Mouse (Mus musculus) stomach, embryonic 15.5 days (tissue): Measurements from ENCODE around the gene Senp7. TPM values are rescaled to one million over a fixed set of nuclear protein-coding genes. Genes with fewer than 3 reads are reported as not detected.

ENCODE experiments used
- microRNA-seq: library from miRNA; unstranded; fragments of <30 nt; microRNA quantifications from one replicate; pipeline ENCODE4, GENCODE M21; 2016
- polyA plus RNA-seq: library from polyadenylated mRNA; unstranded; fragments of >200 nt; fragmentation: Nextera tagmentation; extraction: Ambion mirVana; gene quantifications from 2 replicates; pipeline ENCODE4 v1.2.1, GENCODE M21; 2015

Gene Senp7
- polyA plus RNA-seq, 1 experiment from 2014 or later: 28.5 TPM

Small RNA genes lying within 50 kb of the gene (microRNA-seq; reads per million reads assigned to microRNA genes)
- not detected for gene Gm24047

Other genes starting within 250 kb of the Senp7 start
- gene Nfkbiz, start 209.4 kb upstream of the Senp7 start, polyA plus RNA-seq: 8.1 and 9.4 TPM in 2 replicates
- gene Nxpe3, start 153.1 kb upstream of the Senp7 start, polyA plus RNA-seq: 0.74 and 0.88 TPM in 2 replicates
- gene Cep97, start 113.5 kb upstream of the Senp7 start, polyA plus RNA-seq: 7.1 and 7.5 TPM in 2 replicates
- 622 and 754 TPM in 2 replicates for gene Rpl24, start 82.1 kb upstream of the Senp7 start, polyA plus RNA-seq
- 18.9 and 19.0 TPM in 2 replicates for gene Zbtb11, start 74.5 kb upstream of the Senp7 start, polyA plus RNA-seq
- 222 and 227 TPM in 2 replicates for gene Pcnp, start 18.6 kb upstream of the Senp7 start, polyA plus RNA-seq
- gene Trmt10c, start 10.5 kb upstream of the Senp7 start, polyA plus RNA-seq: 28.0 and 28.1 TPM in 2 replicates
- 0.09 and 0.73 TPM in 2 replicates for gene Impg2, start 156.0 kb downstream of the Senp7 start, polyA plus RNA-seq